Mouse (Mus musculus): Measurements from ENCODE around the gene Sarnp. TPM values are rescaled to one million over a fixed set of nuclear protein-coding genes. Genes with fewer than 3 reads are reported as not detected.

The Sarnp gene
- polyA plus RNA-seq, 1 experiment from 2014 or later, result 223 TPM

DNA sequence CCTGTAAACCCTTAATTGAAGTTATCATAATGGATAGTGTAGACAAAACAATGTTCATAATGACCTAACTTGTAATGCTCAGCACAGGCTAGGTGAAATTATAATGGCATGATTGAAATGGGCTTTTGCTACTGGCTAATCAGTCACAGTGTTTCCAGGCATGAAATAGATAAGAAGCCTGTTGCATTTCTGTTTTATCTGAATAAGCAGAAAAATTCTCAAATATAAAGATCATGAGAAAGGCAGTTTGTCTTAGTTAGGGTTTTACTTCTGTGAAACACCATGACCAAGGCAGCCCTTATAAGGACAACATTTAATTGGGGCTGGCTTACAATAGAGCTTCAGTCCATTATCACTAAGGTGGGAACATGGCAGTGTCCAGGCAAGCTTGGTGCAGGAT lies 23.5 kb downstream of the Sarnp start:
- no peak for DNase-seq
- no peaks in the 10 kb centered on the region for H3K4me1 ChIP-seq (ENCODE audit: insufficient read depth)
- H3K36me3 ChIP-seq (ENCODE audit: insufficient read depth), result peaks cover 71% of the 10 kb centered on the region
- no peak overlapping the region for H3K4me3 ChIP-seq (ENCODE audit: low read depth, low read length)
- H3K27me3 ChIP-seq (ENCODE audit: insufficient read depth, low read length), result no peaks in the 10 kb centered on the region
- no peak for TF ChIP-seq CTCF (IDR thresholded peaks at IDR 0.05; ENCODE audit: low read depth)
- no peaks in the 10 kb centered on the region for H3K9me3 ChIP-seq (ENCODE audit: low read depth, low read length)
- no peak overlapping the region for H3K27ac ChIP-seq (ENCODE audit: low read depth)
- no peak overlapping the region for H3K4me2 ChIP-seq
- no peak for ATAC-seq (ENCODE audit: insufficient read depth)
- H3K9ac ChIP-seq, result no peak overlapping the region

GRCm38 (mm10) chr10:128843260-128843659 lies 26.1 kb downstream of the Sarnp start:
- no peak for DNase-seq

GRCm38 (mm10) chr10:128845516-128845915 lies 28.4 kb downstream of the Sarnp start:
- Histone ChIP-seq H3K27me3 (ENCODE audit: insufficient read depth, low read length) (no peaks in the 10 kb centered on the region), H3K9me3 (ENCODE audit: low read depth, low read length) (no peaks in the 10 kb centered on the region), H3K4me3 (ENCODE audit: low read depth, low read length) (no peak overlapping the region), H3K4me1 (ENCODE audit: insufficient read depth) (no peaks in the 10 kb centered on the region), H3K4me2 (no peak overlapping the region), H3K9ac (no peak overlapping the region), H3K36me3 (ENCODE audit: insufficient read depth) (peaks cover 81% of the 10 kb centered on the region), H3K27ac (ENCODE audit: low read depth) (no peak overlapping the region)
- 75% methylated on average over 2 of the region's 2 CpGs for WGBS
- DNase-seq (peak; percentile 76), ATAC-seq (ENCODE audit: insufficient read depth) (no peak)
- peak; percentile 60 for TF ChIP-seq CTCF (IDR thresholded peaks at IDR 0.05; ENCODE audit: low read depth)

More at GRCm38 (mm10) chr10:128843260-128843659, 26.1 kb downstream of the Sarnp start:
- H3K4me1 ChIP-seq (ENCODE audit: insufficient read depth), result no peaks in the 10 kb centered on the region
- H3K36me3 ChIP-seq (ENCODE audit: insufficient read depth), result peaks cover 78% of the 10 kb centered on the region
- H3K27ac ChIP-seq (ENCODE audit: low read depth), result no peak overlapping the region
- no peak overlapping the region for H3K4me3 ChIP-seq (ENCODE audit: low read depth, low read length)
- no peak for ATAC-seq (ENCODE audit: insufficient read depth)
- H3K4me2 ChIP-seq, result no peak overlapping the region
- no peaks in the 10 kb centered on the region for H3K9me3 ChIP-seq (ENCODE audit: low read depth, low read length)
- 90% methylated on average over 5 of the region's 5 CpGs for WGBS
- H3K27me3 ChIP-seq (ENCODE audit: insufficient read depth, low read length), result no peaks in the 10 kb centered on the region
- no peak overlapping the region for H3K9ac ChIP-seq
- no peak for TF ChIP-seq CTCF (IDR thresholded peaks at IDR 0.05; ENCODE audit: low read depth)

GRCm38 (mm10) chr10:128846664-128847063 lies 29.5 kb downstream of the Sarnp start:
- TF ChIP-seq CTCF (IDR thresholded peaks at IDR 0.05; ENCODE audit: low read depth), result no peak
- Histone ChIP-seq H3K4me3 (ENCODE audit: low read depth, low read length) (no peak overlapping the region), H3K9ac (no peak overlapping the region), H3K4me2 (no peak overlapping the region), H3K27ac (ENCODE audit: low read depth) (no peak overlapping the region), H3K9me3 (ENCODE audit: low read depth, low read length) (no peaks in the 10 kb centered on the region), H3K36me3 (ENCODE audit: insufficient read depth) (peaks cover 75% of the 10 kb centered on the region), H3K27me3 (ENCODE audit: insufficient read depth, low read length) (no peaks in the 10 kb centered on the region), H3K4me1 (ENCODE audit: insufficient read depth) (no peaks in the 10 kb centered on the region)
- no peak for DNase-seq
- 93% methylated on average over 4 of the region's 4 CpGs for WGBS
- no peak for ATAC-seq (ENCODE audit: insufficient read depth)

GRCm38 (mm10) chr10:128848426-128848825 lies 31.3 kb downstream of the Sarnp start:
- Histone ChIP-seq H3K27me3 (ENCODE audit: insufficient read depth, low read length) (no peaks in the 10 kb centered on the region), H3K4me1 (ENCODE audit: insufficient read depth) (no peaks in the 10 kb centered on the region), H3K36me3 (ENCODE audit: insufficient read depth) (peaks cover 63% of the 10 kb centered on the region), H3K27ac (ENCODE audit: low read depth) (no peak overlapping the region), H3K9ac (no peak overlapping the region), H3K4me2 (no peak overlapping the region), H3K4me3 (ENCODE audit: low read depth, low read length) (no peak overlapping the region), H3K9me3 (ENCODE audit: low read depth, low read length) (no peaks in the 10 kb centered on the region)
- no peak for ATAC-seq (ENCODE audit: insufficient read depth)
- no peak for TF ChIP-seq CTCF (IDR thresholded peaks at IDR 0.05; ENCODE audit: low read depth)
- WGBS, result 64% methylated on average over 2 of the region's 2 CpGs
- no peak for DNase-seq

- no peak for DNase-seq
- Histone ChIP-seq H3K27me3 (ENCODE audit: insufficient read depth, low read length) (no peaks in the 10 kb centered on the region), H3K4me1 (ENCODE audit: insufficient read depth) (no peaks in the 10 kb centered on the region), H3K9ac (no peak overlapping the region), H3K9me3 (ENCODE audit: low read depth, low read length) (no peaks in the 10 kb centered on the region), H3K27ac (ENCODE audit: low read depth) (no peak overlapping the region), H3K4me2 (no peak overlapping the region), H3K4me3 (ENCODE audit: low read depth, low read length) (no peak overlapping the region), H3K36me3 (ENCODE audit: insufficient read depth) (peaks cover 59% of the 10 kb centered on the region)
- WGBS, result 73% methylated on average over 3 of the region's 3 CpGs
- no peak for TF ChIP-seq CTCF (IDR thresholded peaks at IDR 0.05; ENCODE audit: low read depth)
- ATAC-seq (ENCODE audit: insufficient read depth), result no peak
Observed at GRCm38 (mm10) chr10:128850339-128850738, 33.2 kb downstream of the Sarnp start.

GRCm38 (mm10) chr10:128861176-128861575 lies 44.0 kb downstream of the Sarnp start:
- H3K4me1 ChIP-seq (ENCODE audit: insufficient read depth), result no peaks in the 10 kb centered on the region
- no peak for TF ChIP-seq CTCF (IDR thresholded peaks at IDR 0.05; ENCODE audit: low read depth)
- no peak overlapping the region for H3K9ac ChIP-seq
- no peak overlapping the region for H3K4me3 ChIP-seq (ENCODE audit: low read depth, low read length)
- no peak overlapping the region for H3K27ac ChIP-seq (ENCODE audit: low read depth)
- H3K4me2 ChIP-seq, result no peak overlapping the region
- H3K9me3 ChIP-seq (ENCODE audit: low read depth, low read length), result no peaks in the 10 kb centered on the region
- H3K36me3 ChIP-seq (ENCODE audit: insufficient read depth), result peaks cover 57% of the 10 kb centered on the region
- no peaks in the 10 kb centered on the region for H3K27me3 ChIP-seq (ENCODE audit: insufficient read depth, low read length)
- no peak for DNase-seq
- no peak for ATAC-seq (ENCODE audit: insufficient read depth)

DNA sequence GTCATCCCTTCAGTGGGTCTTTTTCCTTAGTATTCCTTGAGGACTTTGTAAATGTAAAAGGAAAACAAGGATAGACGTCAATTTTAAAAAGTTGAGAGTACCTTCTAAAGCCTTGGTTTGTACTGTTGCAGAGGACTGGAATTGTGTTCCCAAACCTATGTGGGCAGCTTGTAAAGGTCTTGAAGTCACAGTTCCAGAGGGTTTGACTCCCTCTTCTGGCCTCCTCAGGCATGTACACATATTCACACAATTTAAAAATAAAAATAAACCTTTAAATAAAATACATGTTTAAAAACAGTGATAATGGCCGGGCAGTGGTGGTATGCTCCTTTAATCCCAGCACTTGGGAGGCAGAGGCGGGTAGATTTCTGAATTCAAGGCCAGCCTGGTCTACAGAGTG lies 48.9 kb downstream of the Sarnp start:
- H3K9ac ChIP-seq, result no peak overlapping the region
- H3K27me3 ChIP-seq (ENCODE audit: insufficient read depth, low read length), result no peaks in the 10 kb centered on the region
- no peaks in the 10 kb centered on the region for H3K9me3 ChIP-seq (ENCODE audit: low read depth, low read length)
- 81% methylated on average over 3 of the region's 3 CpGs for WGBS
- no peak for ATAC-seq (ENCODE audit: insufficient read depth)
- DNase-seq, result peak; percentile 18
- peaks cover 50% of the 10 kb centered on the region for H3K36me3 ChIP-seq (ENCODE audit: insufficient read depth)
- TF ChIP-seq CTCF (IDR thresholded peaks at IDR 0.05; ENCODE audit: low read depth), result peak; percentile 29; the same call in 1 of the 2 replicates
- H3K4me3 ChIP-seq (ENCODE audit: low read depth, low read length), result no peak overlapping the region
- no peak overlapping the region for H3K27ac ChIP-seq (ENCODE audit: low read depth)
- no peak overlapping the region for H3K4me2 ChIP-seq
- H3K4me1 ChIP-seq (ENCODE audit: insufficient read depth), result no peaks in the 10 kb centered on the region
